Mouse (Mus musculus) G1E (cell line): Measurements from ENCODE around the gene Sgcb. TPM values are rescaled to one million over a fixed set of nuclear protein-coding genes. Genes with fewer than 3 reads are reported as not detected.

ENCODE experiments used
- ATAC-seq: 2 replicates; pipeline ENCODE4 v1.8.0; 2016; ENCODE audit warnings: mild to moderate bottlenecking; ENCODE audit not compliant: insufficient number of reproducible peaks, poor library complexity, low FRiP score, severe bottlenecking; ENCODE audit errors: extremely low read depth
- DNase-seq: peaks from one replicate; pipeline ENCODE4 v3.0.0; 2012; ENCODE audit warnings: low spot score
- H3K27me3 ChIP-seq: 2 replicates; pipeline ENCODE4 v1.6.1; 2012; ENCODE audit warnings: mild to moderate bottlenecking, low read length, inconsistent platforms; ENCODE audit not compliant: insufficient read depth
- H3K36me3 ChIP-seq: replicated peaks from 2 replicates; pipeline ENCODE3; 2012; ENCODE audit warnings: mild to moderate bottlenecking, inconsistent platforms
- H3K4me1 ChIP-seq: 2 replicates; pipeline ENCODE4 v1.6.1; 2012; ENCODE audit warnings: low read depth, low read length, inconsistent platforms, mixed read lengths; ENCODE audit not compliant: insufficient read depth
- H3K4me3 ChIP-seq: 2 replicates; pipeline ENCODE4 v1.5.1; 2012; ENCODE audit warnings: low read depth, mild to moderate bottlenecking, inconsistent platforms, low read length, moderate library complexity, mixed read lengths
- H3K9me3 ChIP-seq: replicated peaks from 2 replicates; pipeline ENCODE4 v1.6.1; 2012; ENCODE audit warnings: inconsistent platforms
- CTCF ChIP-seq: IDR thresholded peaks from 2 replicates; pipeline ENCODE4 v1.5.1; 2012; ENCODE audit warnings: low read depth, low read length, inconsistent platforms, mixed read lengths
- GATA1 ChIP-seq: IDR thresholded peaks from 2 replicates; pipeline ENCODE4 v1.6.1; 2012; ENCODE audit warnings: borderline replicate concordance, low read length, inconsistent platforms, mixed read lengths
- GATA2 ChIP-seq: IDR thresholded peaks from 2 replicates; pipeline ENCODE4 v1.6.1; 2012; ENCODE audit warnings: low read depth, low read length, inconsistent platforms, borderline replicate concordance
- POLR2AphosphoS5 ChIP-seq: IDR thresholded peaks from 2 replicates; pipeline ENCODE4 v1.6.1; 2012; ENCODE audit warnings: low read depth, low read length, inconsistent platforms; ENCODE audit not compliant: insufficient replicate concordance
- TAL1 ChIP-seq: conservative IDR thresholded peaks from 2 replicates; pipeline ENCODE4 v1.6.1; 2012; ENCODE audit warnings: low read depth, low read length, inconsistent platforms, mixed read lengths
- polyA plus RNA-seq: library from polyadenylated mRNA; stranded (reverse); fragments of >175 nt; gene quantifications from 2 replicates; pipeline ENCODE4 v1.2.3, GENCODE M21; 2012
- total RNA-seq, 2 experiments: library from RNA; stranded (forward) in 1 of 2; stranded (reverse) in 1 of 2; fragments of 200-1000 nt in 1 of 2; fragments of >200 nt in 1 of 2; fragmentation: Nextera tagmentation in 1 of 2; gene quantifications; 2 replicates each; pipeline ENCODE4 v1.2.3; 2014 to 2017

Sgcb gene
- total and polyA plus RNA-seq, 3 experiments, result 0.04 to 0.44 TPM; not detected in 1

DNA sequence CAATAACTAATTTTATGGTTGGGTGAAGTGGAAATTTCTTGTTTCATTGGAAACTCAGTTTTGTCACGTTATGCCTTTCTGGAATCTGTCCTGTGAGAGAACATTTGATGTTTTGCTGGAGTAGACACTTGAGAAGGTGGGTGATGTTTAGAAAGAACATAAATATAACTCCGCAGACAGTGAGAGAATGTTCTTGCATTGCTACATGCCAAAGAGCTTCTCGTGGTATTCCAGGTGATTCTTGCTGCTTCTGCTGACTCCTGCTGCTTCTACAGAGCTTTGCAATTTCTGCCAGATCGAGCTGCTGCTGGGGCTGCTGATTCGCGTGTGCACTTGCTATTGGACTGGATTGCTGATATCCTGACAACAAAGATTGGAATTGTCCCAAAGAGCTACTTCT lies 42.6 kb downstream of the Sgcb start:
- Histone ChIP-seq H3K4me1 (no peaks in the 10 kb centered on the region), H3K4me3 (no peak overlapping the region), H3K36me3 (no peaks in the 10 kb centered on the region), H3K27me3 (peaks cover 4% of the 10 kb centered on the region; the same call in 1 of the 2 replicates), H3K9me3 (no peaks in the 10 kb centered on the region)
- DNase-seq (no peak), ATAC-seq (no peak)
- TF ChIP-seq POLR2AphosphoS5 (no peak), CTCF (no peak)

- Histone ChIP-seq H3K27me3 (peaks cover 4% of the 10 kb centered on the region; the same call in 1 of the 2 replicates), H3K36me3 (no peaks in the 10 kb centered on the region), H3K9me3 (no peaks in the 10 kb centered on the region), H3K4me1 (no peaks in the 10 kb centered on the region), H3K4me3 (no peak overlapping the region)
- TF ChIP-seq GATA2, result no peak
- TF ChIP-seq TAL1, result no peak
- no peak for TF ChIP-seq CTCF
- TF ChIP-seq GATA1, result no peak
- TF ChIP-seq POLR2AphosphoS5, result no peak
- ATAC-seq (no peak), DNase-seq (no peak)
These were observed 43.0 kb downstream of the Sgcb start for GRCm38 (mm10) chr5:73604542-73604941.

DNA sequence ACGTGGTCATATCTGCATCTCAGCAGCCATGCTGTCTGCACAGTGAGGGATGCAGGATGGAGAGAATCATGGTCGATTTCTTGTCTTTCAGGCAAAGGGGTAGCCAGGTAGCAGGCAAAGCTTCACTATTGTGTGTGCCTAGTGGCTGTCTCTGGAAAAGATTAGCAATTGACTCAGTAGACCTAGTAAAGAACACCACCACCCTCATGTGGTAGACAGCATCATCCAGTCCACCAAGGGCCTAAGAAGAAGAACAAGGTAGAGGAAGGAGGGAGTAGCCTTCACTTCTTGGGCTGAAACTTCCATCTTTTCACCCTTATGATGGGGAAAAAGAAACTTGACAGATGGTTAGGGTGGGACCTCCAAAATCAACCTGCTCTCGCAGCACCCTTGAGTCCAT lies 44.7 kb downstream of the Sgcb start:
- DNase-seq, result no peak
- H3K36me3 ChIP-seq, result no peaks in the 10 kb centered on the region
- H3K27me3 ChIP-seq, result peaks cover 7% of the 10 kb centered on the region; the same call in 1 of the 2 replicates
- no peaks in the 10 kb centered on the region for H3K9me3 ChIP-seq
- no peaks in the 10 kb centered on the region for H3K4me1 ChIP-seq
- ATAC-seq, result no peak
- H3K4me3 ChIP-seq, result no peak overlapping the region
- TF ChIP-seq GATA2 (no peak), GATA1 (no peak), POLR2AphosphoS5 (no peak), CTCF (no peak), TAL1 (no peak)

GRCm38 (mm10) chr5:73601361-73601763 lies 46.2 kb downstream of the Sgcb start:
- H3K4me3 ChIP-seq, result no peak overlapping the region
- DNase-seq (no peak), ATAC-seq (no peak)
- H3K36me3 ChIP-seq, result no peaks in the 10 kb centered on the region
- no peaks in the 10 kb centered on the region for H3K4me1 ChIP-seq
- TF ChIP-seq GATA1 (no peak), TAL1 (no peak), GATA2 (no peak), CTCF (no peak), POLR2AphosphoS5 (no peak)
- H3K27me3 ChIP-seq, result peaks cover 7% of the 10 kb centered on the region; the same call in 1 of the 2 replicates
- no peaks in the 10 kb centered on the region for H3K9me3 ChIP-seq

- ATAC-seq (no peak), DNase-seq (no peak)
- no peak overlapping the region for H3K4me3 ChIP-seq
- H3K27me3 ChIP-seq, result peaks cover 7% of the 10 kb centered on the region; the same call in 1 of the 2 replicates
- no peaks in the 10 kb centered on the region for H3K9me3 ChIP-seq
- H3K4me1 ChIP-seq, result no peaks in the 10 kb centered on the region
- no peaks in the 10 kb centered on the region for H3K36me3 ChIP-seq
- no peak for TF ChIP-seq TAL1
- no peak for TF ChIP-seq GATA2
- TF ChIP-seq GATA1, result no peak
- no peak for TF ChIP-seq CTCF
- TF ChIP-seq POLR2AphosphoS5, result no peak
These were observed 47.6 kb downstream of the Sgcb start for GRCm38 (mm10) chr5:73599991-73600390.

DNA sequence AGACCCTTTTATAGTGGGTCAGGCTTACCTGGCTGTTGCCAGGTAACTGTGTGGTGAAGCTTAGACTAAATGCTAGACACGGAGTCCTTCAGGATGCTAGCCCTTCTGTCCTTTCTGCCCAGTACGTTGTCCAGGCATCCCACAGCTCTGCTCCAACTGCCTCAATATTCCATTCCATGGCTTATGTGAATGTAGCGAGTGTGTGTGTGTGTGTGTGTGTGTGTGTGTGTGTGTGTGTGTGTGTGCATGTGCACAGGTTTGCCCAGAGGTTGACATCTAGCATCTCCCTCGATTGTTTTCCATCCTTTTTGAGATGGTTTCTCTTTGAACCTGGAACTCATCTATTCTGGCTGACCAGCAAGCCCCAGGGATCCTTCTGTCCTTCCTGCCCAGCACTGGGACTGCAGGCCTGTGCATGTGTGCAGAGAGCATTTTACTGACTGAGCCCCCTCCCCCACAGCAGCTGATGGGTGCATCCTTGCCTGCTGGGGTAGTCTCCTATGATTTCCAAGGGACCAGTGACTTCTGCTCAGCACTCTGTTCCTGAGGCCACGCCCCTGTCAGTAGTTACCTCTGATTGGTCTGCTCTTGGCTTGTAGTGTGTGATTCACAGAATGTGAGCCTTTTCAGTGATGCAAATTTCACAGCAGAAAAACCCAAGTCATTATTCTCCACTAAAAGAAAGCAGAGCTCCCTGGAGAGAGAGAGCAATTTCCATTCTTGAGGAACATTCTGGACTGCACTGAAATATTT lies 48.5 kb downstream of the Sgcb start:
- no peak for ATAC-seq

More for the DNA sequence above, 48.5 kb downstream of the Sgcb start:
- H3K36me3 ChIP-seq, result no peaks in the 10 kb centered on the region
- H3K4me1 ChIP-seq, result no peaks in the 10 kb centered on the region
- H3K4me3 ChIP-seq, result no peak overlapping the region
- H3K27me3 ChIP-seq, result peaks cover 7% of the 10 kb centered on the region; the same call in 1 of the 2 replicates
- no peaks in the 10 kb centered on the region for H3K9me3 ChIP-seq
- DNase-seq, result no peak
- TF ChIP-seq GATA2, result no peak
- TF ChIP-seq POLR2AphosphoS5, result no peak
- TF ChIP-seq GATA1, result no peak
- no peak for TF ChIP-seq TAL1
- no peak for TF ChIP-seq CTCF
